Mouse (Mus musculus) thymus, postnatal 0 days (tissue): ENCODE data around the gene Dync2li1. TPM values are rescaled to one million over a fixed set of nuclear protein-coding genes. Genes with fewer than 3 reads are reported as not detected.
A peak's percentile ranks its signal among the peaks of the same experiment; 100 is the strongest.

Source experiments
- DNase-seq: peaks from one replicate; pipeline ENCODE4 v3.0.0-alpha.2; 2015; ENCODE audit warnings: low spot score
- polyA plus RNA-seq: library from polyadenylated mRNA; unstranded; fragments of >200 nt; fragmentation: Nextera tagmentation; extraction: Ambion mirVana; gene quantifications from 2 replicates; pipeline ENCODE4 v1.2.1, GENCODE M21; 2015

Gene Dync2li1
- polyA plus RNA-seq, 1 experiment from 2014 or later, result 9.3 TPM

GRCm38 (mm10) chr17:84682734-84683717, 56.7 kb downstream of the Dync2li1 start, which contains the start of gene Abcg5:
Abcg5 (minus strand) TSS chr17:84683011.
- DNase-seq, result no peak

GRCm38 (mm10) chr17:84684284-84684683, 58.0 kb downstream of the Dync2li1 start:
- no peak for DNase-seq

GRCm38 (mm10) chr17:84685286-84685685, 59.0 kb downstream of the Dync2li1 start:
- DNase-seq, result no peak

- DNase-seq, result no peak
Measured at GRCm38 (mm10) chr17:84687994-84688393, 61.7 kb downstream of the Dync2li1 start.

- DNase-seq, result no peak
Measured at GRCm38 (mm10) chr17:84688834-84689233, 62.5 kb downstream of the Dync2li1 start.

- no peak for DNase-seq
Measured at GRCm38 (mm10) chr17:84689316-84689715, 63.0 kb downstream of the Dync2li1 start.

GRCm38 (mm10) chr17:84690111-84690510, 63.8 kb downstream of the Dync2li1 start:
- no peak for DNase-seq

- DNase-seq, result no peak
Measured at GRCm38 (mm10) chr17:84693741-84694140, 67.4 kb downstream of the Dync2li1 start.

- no peak for DNase-seq
Measured at GRCm38 (mm10) chr17:84696537-84696936, 70.2 kb downstream of the Dync2li1 start.

GRCm38 (mm10) chr17:84698727-84699126, 72.4 kb downstream of the Dync2li1 start:
- peak; percentile 58 for DNase-seq

Other genes with a start within 250 kb of the Dync2li1 start
- gene Thada, start 160.3 kb upstream of the Dync2li1 start, polyA plus RNA-seq, result 9.0 and 12.3 TPM in 2 replicates
- 0.33 TPM in 2 replicates for gene Plekhh2, start 114.6 kb upstream of the Dync2li1 start, polyA plus RNA-seq
- 0.05 and 0.07 TPM in 2 replicates for gene Abcg8, start 49.8 kb downstream of the Dync2li1 start, polyA plus RNA-seq
- 0.10 and 0.20 TPM in 2 replicates for gene Abcg5, start 56.5 kb downstream of the Dync2li1 start, polyA plus RNA-seq
- gene Lrpprc, start 164.3 kb downstream of the Dync2li1 start, polyA plus RNA-seq, result 24.1 and 26.4 TPM in 2 replicates